ENCODE assay signal across 27 mouse cellular contexts in genomic region chr16:91224068-91224402, GRCm38 (mm10). TPM values are rescaled to one million over a fixed set of nuclear protein-coding genes. Genes with fewer than 3 reads are reported as not detected.
DNase-seq lines count a peak whose midpoint lies in the region; ATAC-seq and TF ChIP-seq lines count a peak whose summit lies in the region.
"Had no signal": no experiment of that assay in that cellular context is flagged by ENCODE, and none has a peak within 500 bp of the region (broad histone marks: within the 10 kb centered on the region; RNA-seq: fewer than 3 reads in every experiment).

No protein-coding gene starts in this region.

- no peak overlapping the region for H3K9ac ChIP-seq in hindbrain, embryonic 14.5 days
- no peak overlapping the region for H3K9ac ChIP-seq in hindbrain, embryonic 12.5 days
- no peak overlapping the region for H3K9ac ChIP-seq in neural tube, embryonic 15.5 days (replicated peaks)
- no peak overlapping the region for H3K9ac ChIP-seq in hindbrain, postnatal 0 days (replicated peaks; ENCODE audit: low read length)
- H3K9ac ChIP-seq: liver, embryonic 14.5 days; neural tube, embryonic 12.5 days had no signal

- ATAC-seq in hindbrain, embryonic 14.5 days (ENCODE audit: low FRiP score): no peak
- ATAC-seq in hindbrain, embryonic 12.5 days (ENCODE audit: low FRiP score): no peak
- ATAC-seq in neural tube, embryonic 15.5 days (ENCODE audit: low FRiP score): no peak
- no peak for ATAC-seq in hindbrain, postnatal 0 days
- ATAC-seq: inflammation-experienced regulatory T-cells, adult 6 months had no signal

- DNase-seq in hindbrain, embryonic 14.5 days (ENCODE audit: low spot score): no peak
- peak; percentile 26 for DNase-seq in neural tube, embryonic 10.5 days (ENCODE audit: extremely low spot score, low spot score)
- no peak for DNase-seq in hindbrain, postnatal 0 days (ENCODE audit: low spot score)
- DNase-seq in left cerebral cortex, postnatal 4 days: no peak
- no peak for DNase-seq in cerebellum, adult 9-11 months
- DNase-seq: gastrocnemius, adult 2 months; gastrocnemius, postnatal 36 days; heart, adult 18-20 months; heart, postnatal 36 days; kidney, adult 11 months; kidney, postnatal 14 days; liver; lung, adult 2 months; lung, postnatal 10 days; thymus, adult 2 months had no signal

- WGBS in hindbrain, embryonic 14.5 days: 6% methylated on average over 10 of the region's 10 CpGs
- WGBS in hindbrain, embryonic 12.5 days: 7% methylated on average over 10 of the region's 10 CpGs
- 3% methylated on average over 10 of the region's 10 CpGs for WGBS in neural tube, embryonic 15.5 days
- WGBS in hindbrain, postnatal 0 days: 8% methylated on average over 10 of the region's 10 CpGs

- no peaks in the 10 kb centered on the region for H3K36me3 ChIP-seq in hindbrain, embryonic 14.5 days (replicated peaks; ENCODE audit: control insufficient read depth, insufficient read depth)
- no peaks in the 10 kb centered on the region for H3K36me3 ChIP-seq in hindbrain, embryonic 12.5 days
- H3K36me3 ChIP-seq in neural tube, embryonic 15.5 days: no peaks in the 10 kb centered on the region
- H3K36me3 ChIP-seq in hindbrain, postnatal 0 days (ENCODE audit: insufficient read depth, low read length): no peaks in the 10 kb centered on the region
- H3K36me3 ChIP-seq: neural tube, embryonic 12.5 days had no signal

- no peak for TF ChIP-seq CTCF in hindbrain, postnatal 0 days (IDR thresholded peaks at IDR 0.05; ENCODE audit: low read depth)

- H3K27ac ChIP-seq in hindbrain, embryonic 14.5 days: no peak overlapping the region
- H3K27ac ChIP-seq in hindbrain, embryonic 12.5 days: no peak overlapping the region
- H3K27ac ChIP-seq in neural tube, embryonic 15.5 days (replicated peaks): no peak overlapping the region
- H3K27ac ChIP-seq in hindbrain, postnatal 0 days: no peak overlapping the region
- H3K27ac ChIP-seq: gastrocnemius, adult 2 months; liver, embryonic 14.5 days; macrophage; neural tube, embryonic 12.5 days had no signal

- intact Hi-C loops in left cerebral cortex, postnatal 4 days (cut with DNase I): loop anchor here (5.0 kb wide), 1 partner anchor 142 kb away; no protein-coding TSS in a partner anchor

- H3K4me2 ChIP-seq in hindbrain, embryonic 14.5 days (replicated peaks): peak overlapping the region; percentile 4; the same call in 1 of the 2 replicates
- no peak overlapping the region for H3K4me2 ChIP-seq in hindbrain, embryonic 12.5 days (replicated peaks)
- no peak overlapping the region for H3K4me2 ChIP-seq in neural tube, embryonic 15.5 days
- peak overlapping the region; percentile 40 for H3K4me2 ChIP-seq in hindbrain, postnatal 0 days (ENCODE audit: low read depth, low read length)

- H3K27me3 ChIP-seq in hindbrain, embryonic 14.5 days (ENCODE audit: control insufficient read depth, insufficient read depth, low read length): peaks cover 97% of the 10 kb centered on the region
- H3K27me3 ChIP-seq in hindbrain, embryonic 12.5 days: peaks cover 100% of the 10 kb centered on the region
- H3K27me3 ChIP-seq in neural tube, embryonic 15.5 days (replicated peaks): peaks cover 96% of the 10 kb centered on the region
- peaks cover 84% of the 10 kb centered on the region for H3K27me3 ChIP-seq in hindbrain, postnatal 0 days (ENCODE audit: insufficient read depth, low read length)

- peaks cover 7% of the 10 kb centered on the region; the same call in 1 of the 2 replicates for H3K4me1 ChIP-seq in hindbrain, embryonic 14.5 days (replicated peaks; ENCODE audit: control insufficient read depth, insufficient read depth, low read length)
- peaks cover 32% of the 10 kb centered on the region for H3K4me1 ChIP-seq in hindbrain, embryonic 12.5 days
- peaks cover 42% of the 10 kb centered on the region for H3K4me1 ChIP-seq in neural tube, embryonic 15.5 days
- H3K4me1 ChIP-seq in hindbrain, postnatal 0 days (ENCODE audit: insufficient read depth, low read length): no peaks in the 10 kb centered on the region

- H3K4me3 ChIP-seq in hindbrain, embryonic 14.5 days (replicated peaks; ENCODE audit: low read length): no peak overlapping the region
- H3K4me3 ChIP-seq in hindbrain, embryonic 12.5 days: no peak overlapping the region
- H3K4me3 ChIP-seq in neural tube, embryonic 15.5 days (replicated peaks): no peak overlapping the region
- peak overlapping the region; percentile 21; the same call in 1 of the 2 replicates for H3K4me3 ChIP-seq in hindbrain, postnatal 0 days (ENCODE audit: low read length)
- H3K4me3 ChIP-seq: neural tube, embryonic 12.5 days had no signal

- H3K9me3 ChIP-seq in hindbrain, embryonic 14.5 days (ENCODE audit: control insufficient read depth, low read length): no peaks in the 10 kb centered on the region
- H3K9me3 ChIP-seq in hindbrain, embryonic 12.5 days (replicated peaks): no peaks in the 10 kb centered on the region
- H3K9me3 ChIP-seq in neural tube, embryonic 15.5 days (replicated peaks): no peaks in the 10 kb centered on the region
- no peaks in the 10 kb centered on the region for H3K9me3 ChIP-seq in hindbrain, postnatal 0 days (ENCODE audit: low read length)
- H3K9me3 ChIP-seq: neural tube, embryonic 12.5 days had no signal

RNA-seq across cellular contexts. Expression of gene Olig2, which starts 1.2 kb away (rescaled TPM):
- 10.9 and 14.1 TPM in 2 replicates for polyA plus RNA-seq in hindbrain, embryonic 14.5 days (2014; fragmentation: Nextera tagmentation; extraction: Ambion mirVana)
- 2.8 and 3.4 TPM in 2 replicates for polyA plus RNA-seq in hindbrain, embryonic 12.5 days (2016; fragmentation: Nextera tagmentation; extraction: Ambion mirVana)
- polyA plus RNA-seq in neural tube, embryonic 15.5 days (2015; fragmentation: Nextera tagmentation; extraction: Ambion mirVana): 8.5 and 9.9 TPM in 2 replicates
- total RNA-seq in hindbrain, postnatal 0 days (2014; rRNA removed): 58.7 and 66.3 TPM in 2 replicates
- 16.0 and 17.3 TPM in 2 replicates for polyA plus RNA-seq in hindbrain, postnatal 0 days (2015; fragmentation: Nextera tagmentation; extraction: Ambion mirVana)
- total RNA-seq in left cerebral cortex, postnatal 4 days (2021): 10 to 100 TPM; 30.9 to 34.9 TPM
- total RNA-seq: adrenal gland, adult 18-20 months; adrenal gland, postnatal 36 days; gastrocnemius, adult 2 months; gastrocnemius, postnatal 36 days; heart, adult 18-20 months; heart, postnatal 36 days; megakaryocyte-erythroid progenitor cell, adult 5-6 weeks had no signal
- polyA plus RNA-seq: heart, embryonic 16.5 days; inflammation-experienced regulatory T-cells, adult 6 months; kidney, embryonic 14.5 days; liver, embryonic 14.5 days; lung, adult 2 months; macrophage had no signal

RNA-seq across cellular contexts. Expression of gene Olig1, which starts 45.5 kb away (rescaled TPM):
- polyA plus RNA-seq in hindbrain, embryonic 14.5 days (2014; fragmentation: Nextera tagmentation; extraction: Ambion mirVana): 93.4 and 118 TPM in 2 replicates
- polyA plus RNA-seq in hindbrain, embryonic 12.5 days (2016; fragmentation: Nextera tagmentation; extraction: Ambion mirVana): 2.7 and 5.2 TPM in 2 replicates
- 77.3 and 86.7 TPM in 2 replicates for polyA plus RNA-seq in neural tube, embryonic 15.5 days (2015; fragmentation: Nextera tagmentation; extraction: Ambion mirVana)
- 240 and 249 TPM in 2 replicates for total RNA-seq in hindbrain, postnatal 0 days (2014; rRNA removed)
- polyA plus RNA-seq in hindbrain, postnatal 0 days (2015; fragmentation: Nextera tagmentation; extraction: Ambion mirVana): 199 and 227 TPM in 2 replicates
- 100 to 1,000 TPM in 1 of 2 experiments, 10 to 100 TPM in 1; 95.9 to 102 TPM for total RNA-seq in left cerebral cortex, postnatal 4 days (2021)
- total RNA-seq: gastrocnemius, adult 2 months; gastrocnemius, postnatal 36 days; heart, postnatal 36 days; megakaryocyte-erythroid progenitor cell, adult 5-6 weeks had no signal
- polyA plus RNA-seq: heart, embryonic 11.5 days; inflammation-experienced regulatory T-cells, adult 6 months; kidney, embryonic 14.5 days; liver, embryonic 14.5 days; macrophage had no signal

Comparison
In these comparisons a context has a peak if more than half of its experiments do, and no peak if none do; other contexts are left out.
1. H3K4me2 ChIP-seq: peak in hindbrain, embryonic 14.5 days (single experiment) and hindbrain, postnatal 0 days (single experiment); none in hindbrain, embryonic 12.5 days (single experiment) and neural tube, embryonic 15.5 days (single experiment).
2. RNA of gene Olig1, which starts 45.5 kb away (polyA plus RNA-seq): 199 to 227 TPM in hindbrain, postnatal 0 days, 93.4 to 118 TPM in hindbrain, embryonic 14.5 days and 77.3 to 86.7 TPM in neural tube, embryonic 15.5 days; 2.7 to 5.2 TPM in hindbrain, embryonic 12.5 days; every median in the first group is over 10 times any median in the second.